Mouse (Mus musculus): Measurements from ENCODE around the gene Capn3. TPM values are rescaled to one million over a fixed set of nuclear protein-coding genes. Genes with fewer than 3 reads are reported as not detected.

The Capn3 gene
- polyA plus RNA-seq, 1 experiment: 69.8 TPM

- TF ChIP-seq CTCF (IDR thresholded peaks at IDR 0.05; ENCODE audit: borderline replicate concordance, control insufficient read depth, extremely low read depth, insufficient read depth, low read length, poor library complexity) (no peak), POLR2A (IDR thresholded peaks at IDR 0.05; ENCODE audit: control insufficient read depth, extremely low read depth, insufficient read depth, low read length, poor library complexity) (no peak)
- DNase-seq: no peak
- Histone ChIP-seq H3K27ac (ENCODE audit: control insufficient read depth, insufficient read depth, low read length) (no peak overlapping the region), H3K4me3 (ENCODE audit: control insufficient read depth, insufficient read depth, low read length) (no peak overlapping the region), H3K4me1 (replicated peaks; ENCODE audit: control insufficient read depth, insufficient read depth, low read length) (peaks cover 38% of the 10 kb centered on the region), H3K36me3 (ENCODE audit: control insufficient read depth, insufficient read depth, low read length) (no peaks in the 10 kb centered on the region), H3K27me3 (ENCODE audit: control insufficient read depth, insufficient read depth, low read length) (no peaks in the 10 kb centered on the region)
- WGBS: 81% methylated on average over 3 of the region's 3 CpGs
These were observed 40.7 kb downstream of the Capn3 start for GRCm38 (mm10) chr2:120496511-120496910.

- Histone ChIP-seq H3K27me3 (ENCODE audit: control insufficient read depth, insufficient read depth, low read length) (no peaks in the 10 kb centered on the region), H3K4me3 (ENCODE audit: control insufficient read depth, insufficient read depth, low read length) (peak overlapping the region; percentile 28; the same call in 1 of the 2 replicates), H3K4me1 (replicated peaks; ENCODE audit: control insufficient read depth, insufficient read depth, low read length) (peaks cover 63% of the 10 kb centered on the region), H3K36me3 (ENCODE audit: control insufficient read depth, insufficient read depth, low read length) (peaks cover 8% of the 10 kb centered on the region), H3K27ac (ENCODE audit: control insufficient read depth, insufficient read depth, low read length) (peak overlapping the region; percentile 97)
- WGBS: under 1% methylated on average over 6 of the region's 6 CpGs
- TF ChIP-seq POLR2A (IDR thresholded peaks at IDR 0.05; ENCODE audit: control insufficient read depth, extremely low read depth, insufficient read depth, low read length, poor library complexity): peak; percentile 73; the same call in 1 of the 2 replicates
- TF ChIP-seq CTCF (IDR thresholded peaks at IDR 0.05; ENCODE audit: borderline replicate concordance, control insufficient read depth, extremely low read depth, insufficient read depth, low read length, poor library complexity): no peak
- peak; percentile 79 for DNase-seq
These were observed 44.2 kb downstream of the Capn3 start for GRCm38 (mm10) chr2:120499971-120500471.

GRCm38 (mm10) chr2:120501136-120501918, 45.5 kb downstream of the Capn3 start:
- Histone ChIP-seq H3K4me3 (ENCODE audit: control insufficient read depth, insufficient read depth, low read length) (peak overlapping the region; percentile 44), H3K27me3 (ENCODE audit: control insufficient read depth, insufficient read depth, low read length) (no peaks in the 10 kb centered on the region), H3K4me1 (replicated peaks; ENCODE audit: control insufficient read depth, insufficient read depth, low read length) (peaks cover 55% of the 10 kb centered on the region), H3K36me3 (ENCODE audit: control insufficient read depth, insufficient read depth, low read length) (peaks cover 16% of the 10 kb centered on the region), H3K27ac (ENCODE audit: control insufficient read depth, insufficient read depth, low read length) (peak overlapping the region; percentile 97)
- WGBS: 24% methylated on average over 17 of the region's 17 CpGs
- TF ChIP-seq POLR2A (IDR thresholded peaks at IDR 0.05; ENCODE audit: control insufficient read depth, extremely low read depth, insufficient read depth, low read length, poor library complexity) (peak; percentile 27; the same call in 1 of the 2 replicates), CTCF (IDR thresholded peaks at IDR 0.05; ENCODE audit: borderline replicate concordance, control insufficient read depth, extremely low read depth, insufficient read depth, low read length, poor library complexity) (no peak)
- DNase-seq: no peak

GRCm38 (mm10) chr2:120501931-120502604, 46.2 kb downstream of the Capn3 start:
- WGBS: 9% methylated on average over 13 of the region's 13 CpGs
- H3K4me3 ChIP-seq (ENCODE audit: control insufficient read depth, insufficient read depth, low read length): peak overlapping the region; percentile 44
- no peak for TF ChIP-seq POLR2A (IDR thresholded peaks at IDR 0.05; ENCODE audit: control insufficient read depth, extremely low read depth, insufficient read depth, low read length, poor library complexity)
- no peak for TF ChIP-seq CTCF (IDR thresholded peaks at IDR 0.05; ENCODE audit: borderline replicate concordance, control insufficient read depth, extremely low read depth, insufficient read depth, low read length, poor library complexity)

GRCm38 (mm10) chr2:120502605-120502990, 46.8 kb downstream of the Capn3 start:
- DNase-seq: no peak
- peak overlapping the region; percentile 44 for H3K4me3 ChIP-seq (ENCODE audit: control insufficient read depth, insufficient read depth, low read length)
- peaks cover 16% of the 10 kb centered on the region for H3K36me3 ChIP-seq (ENCODE audit: control insufficient read depth, insufficient read depth, low read length)
- WGBS: 34% methylated on average over 3 of the region's 3 CpGs
- H3K27ac ChIP-seq (ENCODE audit: control insufficient read depth, insufficient read depth, low read length): peak overlapping the region; percentile 97
- no peak for TF ChIP-seq CTCF (IDR thresholded peaks at IDR 0.05; ENCODE audit: borderline replicate concordance, control insufficient read depth, extremely low read depth, insufficient read depth, low read length, poor library complexity)
- TF ChIP-seq POLR2A (IDR thresholded peaks at IDR 0.05; ENCODE audit: control insufficient read depth, extremely low read depth, insufficient read depth, low read length, poor library complexity): no peak
- H3K27me3 ChIP-seq (ENCODE audit: control insufficient read depth, insufficient read depth, low read length): no peaks in the 10 kb centered on the region
- peaks cover 52% of the 10 kb centered on the region for H3K4me1 ChIP-seq (replicated peaks; ENCODE audit: control insufficient read depth, insufficient read depth, low read length)

More at GRCm38 (mm10) chr2:120501931-120502604, 46.2 kb downstream of the Capn3 start:
- Histone ChIP-seq H3K27ac (ENCODE audit: control insufficient read depth, insufficient read depth, low read length) (peak overlapping the region; percentile 97), H3K4me1 (replicated peaks; ENCODE audit: control insufficient read depth, insufficient read depth, low read length) (peaks cover 55% of the 10 kb centered on the region), H3K36me3 (ENCODE audit: control insufficient read depth, insufficient read depth, low read length) (peaks cover 16% of the 10 kb centered on the region), H3K27me3 (ENCODE audit: control insufficient read depth, insufficient read depth, low read length) (no peaks in the 10 kb centered on the region)
- DNase-seq: peak; percentile 83

GRCm38 (mm10) chr2:120503094-120503493, 47.3 kb downstream of the Capn3 start:
- Histone ChIP-seq H3K27me3 (ENCODE audit: control insufficient read depth, insufficient read depth, low read length) (no peaks in the 10 kb centered on the region), H3K27ac (ENCODE audit: control insufficient read depth, insufficient read depth, low read length) (peak overlapping the region; percentile 56), H3K4me3 (ENCODE audit: control insufficient read depth, insufficient read depth, low read length) (peak overlapping the region; percentile 44; the same call in 1 of the 2 replicates), H3K4me1 (replicated peaks; ENCODE audit: control insufficient read depth, insufficient read depth, low read length) (peaks cover 47% of the 10 kb centered on the region), H3K36me3 (ENCODE audit: control insufficient read depth, insufficient read depth, low read length) (peaks cover 16% of the 10 kb centered on the region)
- TF ChIP-seq CTCF (IDR thresholded peaks at IDR 0.05; ENCODE audit: borderline replicate concordance, control insufficient read depth, extremely low read depth, insufficient read depth, low read length, poor library complexity): no peak
- TF ChIP-seq POLR2A (IDR thresholded peaks at IDR 0.05; ENCODE audit: control insufficient read depth, extremely low read depth, insufficient read depth, low read length, poor library complexity): no peak
- DNase-seq: no peak
- 93% methylated on average over 6 of the region's 6 CpGs for WGBS

Measured in thymus, adult 2 months (tissue).